Mouse (Mus musculus) neural tube, embryonic 15.5 days (tissue): ENCODE measurements around the gene D630003M21Rik. TPM values are rescaled to one million over a fixed set of nuclear protein-coding genes. Genes with fewer than 3 reads are reported as not detected.

Experiments used
- ATAC-seq: fragments of 200-750 bp; cut with Nextera tagmentation; 2 replicates; pipeline ENCODE4 v1.8.0; 2017; ENCODE audit warnings: mild to moderate bottlenecking, moderate TSS enrichment, moderate library complexity; ENCODE audit not compliant: low FRiP score
- H3K27ac ChIP-seq: fragments of 300-500 bp; sonication (generic); replicated peaks from 2 replicates; pipeline ENCODE4 v1.5.1; 2015; ENCODE audit warnings: mild to moderate bottlenecking, inconsistent platforms
- H3K27me3 ChIP-seq: fragments of 300-500 bp; sonication (generic); replicated peaks from 2 replicates; pipeline ENCODE4 v1.6.1; 2015; ENCODE audit warnings: inconsistent platforms
- H3K36me3 ChIP-seq: fragments of 300-500 bp; sonication (generic); 2 replicates; pipeline ENCODE4 v1.6.1; 2015; ENCODE audit warnings: inconsistent platforms
- H3K4me1 ChIP-seq: fragments of 300-500 bp; sonication (generic); 2 replicates; pipeline ENCODE4 v1.6.1; 2015; ENCODE audit warnings: inconsistent platforms
- H3K4me2 ChIP-seq: fragments of 300-500 bp; sonication (generic); 2 replicates; pipeline ENCODE4 v1.6.1; 2015; ENCODE audit warnings: inconsistent platforms, mild to moderate bottlenecking, moderate library complexity
- H3K4me3 ChIP-seq: fragments of 300-500 bp; sonication (generic); replicated peaks from 2 replicates; pipeline ENCODE4 v1.5.1; 2015; ENCODE audit warnings: mild to moderate bottlenecking, inconsistent platforms
- H3K9ac ChIP-seq: fragments of 300-500 bp; sonication (generic); replicated peaks from 2 replicates; pipeline ENCODE4 v1.6.1; 2015; ENCODE audit warnings: mild to moderate bottlenecking, inconsistent platforms
- H3K9me3 ChIP-seq: fragments of 300-500 bp; sonication (generic); replicated peaks from 2 replicates; pipeline ENCODE4 v1.6.1; 2016; ENCODE audit warnings: inconsistent platforms
- WGBS: fragments of 180-500 bp; shearing (Covaris S2); methylation state at CpG from one replicate; pipeline ENCODE4 v1.1.7; 2015; ENCODE audit warnings: mixed read lengths; 5-methylcytosine and 5-hydroxymethylcytosine counted together
- polyA plus RNA-seq: library from polyadenylated mRNA; unstranded; fragments of >200 nt; fragmentation: Nextera tagmentation; extraction: Ambion mirVana; gene quantifications from 2 replicates; pipeline ENCODE4 v1.2.1, GENCODE M21; 2015

The D630003M21Rik gene
- polyA plus RNA-seq, 1 experiment from 2014 or later, result 2.4 TPM

- Histone ChIP-seq H3K9me3 (no peaks in the 10 kb centered on the region), H3K27me3 (no peaks in the 10 kb centered on the region), H3K4me3 (no peak overlapping the region), H3K9ac (no peak overlapping the region), H3K36me3 (no peaks in the 10 kb centered on the region), H3K4me1 (peaks cover 37% of the 10 kb centered on the region), H3K27ac (no peak overlapping the region), H3K4me2 (no peak overlapping the region)
- WGBS, result 93% methylated on average over 9 of the region's 9 CpGs
- ATAC-seq, result no peak
Measured at GRCm38 (mm10) chr2:158176763-158177162, 52.3 kb downstream of the D630003M21Rik start.

GRCm38 (mm10) chr2:158175433-158175832 lies 53.6 kb downstream of the D630003M21Rik start:
- Histone ChIP-seq H3K4me2 (no peak overlapping the region), H3K4me1 (peaks cover 31% of the 10 kb centered on the region), H3K9ac (no peak overlapping the region), H3K36me3 (no peaks in the 10 kb centered on the region), H3K9me3 (no peaks in the 10 kb centered on the region), H3K4me3 (no peak overlapping the region), H3K27me3 (no peaks in the 10 kb centered on the region), H3K27ac (no peak overlapping the region)
- WGBS, result 81% methylated on average over 3 of the region's 3 CpGs
- ATAC-seq, result no peak

- H3K36me3 ChIP-seq, result no peaks in the 10 kb centered on the region
- H3K4me3 ChIP-seq, result no peak overlapping the region
- no peaks in the 10 kb centered on the region for H3K9me3 ChIP-seq
- H3K27me3 ChIP-seq, result no peaks in the 10 kb centered on the region
- no peak overlapping the region for H3K9ac ChIP-seq
- peaks cover 28% of the 10 kb centered on the region for H3K4me1 ChIP-seq
- no peak overlapping the region for H3K4me2 ChIP-seq
- no peak overlapping the region for H3K27ac ChIP-seq
- no peak for ATAC-seq
- 89% methylated on average over 15 of the region's 15 CpGs for WGBS
Measured at GRCm38 (mm10) chr2:158174958-158175357, 54.1 kb downstream of the D630003M21Rik start.

- Histone ChIP-seq H3K36me3 (no peaks in the 10 kb centered on the region), H3K9ac (no peak overlapping the region), H3K4me3 (no peak overlapping the region), H3K4me2 (no peak overlapping the region), H3K27me3 (no peaks in the 10 kb centered on the region), H3K27ac (no peak overlapping the region), H3K4me1 (peaks cover 23% of the 10 kb centered on the region), H3K9me3 (no peaks in the 10 kb centered on the region)
- 84% methylated on average over 5 of the region's 5 CpGs for WGBS
- no peak for ATAC-seq
Measured at GRCm38 (mm10) chr2:158174438-158174837, 54.6 kb downstream of the D630003M21Rik start.

GRCm38 (mm10) chr2:158170394-158170793 lies 58.6 kb downstream of the D630003M21Rik start:
- H3K9me3 ChIP-seq, result no peaks in the 10 kb centered on the region
- no peak overlapping the region for H3K27ac ChIP-seq
- no peak for ATAC-seq
- no peak overlapping the region for H3K4me3 ChIP-seq
- H3K36me3 ChIP-seq, result no peaks in the 10 kb centered on the region
- no peaks in the 10 kb centered on the region for H3K27me3 ChIP-seq
- H3K4me1 ChIP-seq, result peaks cover 7% of the 10 kb centered on the region; the same call in 1 of the 2 replicates
- 77% methylated on average over 2 of the region's 2 CpGs for WGBS
- no peak overlapping the region for H3K4me2 ChIP-seq
- no peak overlapping the region for H3K9ac ChIP-seq

- no peaks in the 10 kb centered on the region for H3K9me3 ChIP-seq
- no peak overlapping the region for H3K4me3 ChIP-seq
- H3K27me3 ChIP-seq, result no peaks in the 10 kb centered on the region
- ATAC-seq, result no peak
- no peak overlapping the region for H3K9ac ChIP-seq
- no peaks in the 10 kb centered on the region for H3K36me3 ChIP-seq
- H3K27ac ChIP-seq, result no peak overlapping the region
- no peak overlapping the region for H3K4me2 ChIP-seq
- WGBS, result 94% methylated on average over 7 of the region's 7 CpGs
- H3K4me1 ChIP-seq, result peaks cover 7% of the 10 kb centered on the region; the same call in 1 of the 2 replicates
Measured at GRCm38 (mm10) chr2:158169771-158170170, 59.3 kb downstream of the D630003M21Rik start.

- Histone ChIP-seq H3K9me3 (no peaks in the 10 kb centered on the region), H3K36me3 (no peaks in the 10 kb centered on the region), H3K27ac (no peak overlapping the region), H3K4me2 (no peak overlapping the region), H3K4me1 (peaks cover 7% of the 10 kb centered on the region; the same call in 1 of the 2 replicates), H3K27me3 (no peaks in the 10 kb centered on the region), H3K9ac (no peak overlapping the region), H3K4me3 (no peak overlapping the region)
- ATAC-seq, result no peak
- 82% methylated on average over 6 of the region's 6 CpGs for WGBS
Measured at GRCm38 (mm10) chr2:158169351-158169750, 59.7 kb downstream of the D630003M21Rik start.

- Histone ChIP-seq H3K27me3 (no peaks in the 10 kb centered on the region), H3K9me3 (no peaks in the 10 kb centered on the region), H3K4me1 (peaks cover 7% of the 10 kb centered on the region; the same call in 1 of the 2 replicates), H3K36me3 (no peaks in the 10 kb centered on the region), H3K9ac (no peak overlapping the region), H3K27ac (no peak overlapping the region), H3K4me3 (no peak overlapping the region), H3K4me2 (no peak overlapping the region)
- no peak for ATAC-seq
- 71% methylated on average over 8 of the region's 8 CpGs for WGBS
Measured at GRCm38 (mm10) chr2:158168741-158169211, 60.2 kb downstream of the D630003M21Rik start.

- WGBS, result 64% methylated on average over 9 of the region's 9 CpGs
- ATAC-seq, result no peak
Measured at GRCm38 (mm10) chr2:158167496-158168205, 61.4 kb downstream of the D630003M21Rik start.

GRCm38 (mm10) chr2:158166628-158167027 lies 62.4 kb downstream of the D630003M21Rik start:
- 89% methylated on average over 7 of the region's 7 CpGs for WGBS
- no peaks in the 10 kb centered on the region for H3K36me3 ChIP-seq
- H3K27me3 ChIP-seq, result no peaks in the 10 kb centered on the region
- H3K27ac ChIP-seq, result no peak overlapping the region
- H3K9ac ChIP-seq, result no peak overlapping the region
- no peak for ATAC-seq
- peaks cover 7% of the 10 kb centered on the region; the same call in 1 of the 2 replicates for H3K4me1 ChIP-seq
- no peak overlapping the region for H3K4me3 ChIP-seq
- no peak overlapping the region for H3K4me2 ChIP-seq
- H3K9me3 ChIP-seq, result no peaks in the 10 kb centered on the region

More at GRCm38 (mm10) chr2:158167496-158168205, 61.4 kb downstream of the D630003M21Rik start:
- no peak overlapping the region for H3K4me3 ChIP-seq
- no peak overlapping the region for H3K4me2 ChIP-seq
- H3K4me1 ChIP-seq, result peaks cover 7% of the 10 kb centered on the region; the same call in 1 of the 2 replicates
- H3K27ac ChIP-seq, result no peak overlapping the region
- H3K27me3 ChIP-seq, result no peaks in the 10 kb centered on the region
- H3K9me3 ChIP-seq, result no peaks in the 10 kb centered on the region
- H3K9ac ChIP-seq, result no peak overlapping the region
- H3K36me3 ChIP-seq, result no peaks in the 10 kb centered on the region

- 75% methylated on average over 4 of the region's 4 CpGs for WGBS
- Histone ChIP-seq H3K27me3 (no peaks in the 10 kb centered on the region), H3K36me3 (no peaks in the 10 kb centered on the region), H3K9me3 (no peaks in the 10 kb centered on the region), H3K4me2 (no peak overlapping the region), H3K4me3 (no peak overlapping the region), H3K27ac (no peak overlapping the region), H3K9ac (no peak overlapping the region), H3K4me1 (peaks cover 7% of the 10 kb centered on the region; the same call in 1 of the 2 replicates)
- ATAC-seq, result no peak
Measured at GRCm38 (mm10) chr2:158165776-158166175, 63.2 kb downstream of the D630003M21Rik start.

GRCm38 (mm10) chr2:158163034-158163433 lies 66.0 kb downstream of the D630003M21Rik start:
- ATAC-seq, result no peak
- Histone ChIP-seq H3K4me1 (0 out of 2 replicates have a peak, but pooled peaks cover 5% of the 10 kb centered on the region), H3K9me3 (no peaks in the 10 kb centered on the region), H3K9ac (no peak overlapping the region), H3K4me3 (no peak overlapping the region), H3K27me3 (no peaks in the 10 kb centered on the region), H3K4me2 (no peak overlapping the region), H3K36me3 (no peaks in the 10 kb centered on the region), H3K27ac (no peak overlapping the region)
- 75% methylated on average over 6 of the region's 6 CpGs for WGBS
